Mouse (Mus musculus) large intestine, adult 2 months (tissue): ENCODE data around the gene Vmn1r70. TPM values are rescaled to one million over a fixed set of nuclear protein-coding genes. Genes with fewer than 3 reads are reported as not detected.

ENCODE experiments used
- DNase-seq: peaks from one replicate; pipeline ENCODE4 v3.0.0-alpha.2; 2012; ENCODE audit warnings: low read depth, low spot score
- WGBS: fragments of 180-500 bp; shearing (Covaris S2); methylation state at CpG from one replicate; pipeline ENCODE4 v1.1.7; 2018; 5-methylcytosine and 5-hydroxymethylcytosine counted together
- polyA plus RNA-seq: library from polyadenylated mRNA; depleted of rRNA; stranded (reverse); fragments of >200 nt; gene quantifications from 2 replicates; pipeline ENCODE4 v1.2.3, GENCODE M21; 2012; rRNA removed

Vmn1r70 gene
- not detected in 2 replicates for polyA plus RNA-seq

DNA sequence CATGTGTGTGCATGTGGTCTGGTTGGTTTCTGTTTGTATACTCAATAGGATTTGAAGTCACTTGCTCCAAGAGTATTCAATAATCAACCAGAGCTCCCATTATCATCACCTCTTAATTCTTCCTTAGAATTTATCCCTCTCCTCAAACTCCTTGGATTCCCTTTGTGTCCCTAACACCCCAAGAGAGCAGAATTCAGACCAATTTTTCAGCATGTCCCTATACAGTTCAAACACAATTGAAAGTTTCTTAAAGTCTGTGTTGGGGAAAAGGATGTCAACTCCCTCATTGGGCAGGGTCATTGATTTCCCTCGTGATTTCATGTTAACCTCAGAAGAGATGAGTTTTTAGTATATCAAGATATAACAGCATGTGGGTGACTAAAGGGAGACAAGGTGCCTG is at the start of gene Vmn1r70:
Vmn1r70 (plus strand) TSS at position 301 of the 400 bp plus-strand sequence.
- 69% methylated on average over 1 of the region's 1 CpGs for WGBS

GRCm38 (mm10) chr7:10613559-10613958 is 17.8 kb upstream of the Vmn1r70 start, which contains the start of gene Vmn1r69:
TSS of gene Vmn1r69 (minus strand) at chr7:10613659.
- DNase-seq = no peak

More for the DNA sequence above, at the start of gene Vmn1r70:
- DNase-seq = no peak

Other genes with a start within 250 kb of the Vmn1r70 start
- not detected in 2 replicates for gene Vmn1r67, start 188.2 kb upstream of the Vmn1r70 start, polyA plus RNA-seq
- 0.10 and 0.19 TPM in 2 replicates for gene Zik1, start 136.1 kb upstream of the Vmn1r70 start, polyA plus RNA-seq
- gene Vmn1r68, start 73.0 kb upstream of the Vmn1r70 start, polyA plus RNA-seq = not detected in 2 replicates
- gene Vmn1r69, start 17.9 kb upstream of the Vmn1r70 start, polyA plus RNA-seq = not detected in 2 replicates
- not detected in 2 replicates for gene Nlrp4b, start 56.3 kb downstream of the Vmn1r70 start, polyA plus RNA-seq
- gene Vmn1r71, start 122.8 kb downstream of the Vmn1r70 start, polyA plus RNA-seq = not detected in 2 replicates